Comparison of ENCODE assay signal across 8 mouse cellular contexts in the genomic region with DNA sequence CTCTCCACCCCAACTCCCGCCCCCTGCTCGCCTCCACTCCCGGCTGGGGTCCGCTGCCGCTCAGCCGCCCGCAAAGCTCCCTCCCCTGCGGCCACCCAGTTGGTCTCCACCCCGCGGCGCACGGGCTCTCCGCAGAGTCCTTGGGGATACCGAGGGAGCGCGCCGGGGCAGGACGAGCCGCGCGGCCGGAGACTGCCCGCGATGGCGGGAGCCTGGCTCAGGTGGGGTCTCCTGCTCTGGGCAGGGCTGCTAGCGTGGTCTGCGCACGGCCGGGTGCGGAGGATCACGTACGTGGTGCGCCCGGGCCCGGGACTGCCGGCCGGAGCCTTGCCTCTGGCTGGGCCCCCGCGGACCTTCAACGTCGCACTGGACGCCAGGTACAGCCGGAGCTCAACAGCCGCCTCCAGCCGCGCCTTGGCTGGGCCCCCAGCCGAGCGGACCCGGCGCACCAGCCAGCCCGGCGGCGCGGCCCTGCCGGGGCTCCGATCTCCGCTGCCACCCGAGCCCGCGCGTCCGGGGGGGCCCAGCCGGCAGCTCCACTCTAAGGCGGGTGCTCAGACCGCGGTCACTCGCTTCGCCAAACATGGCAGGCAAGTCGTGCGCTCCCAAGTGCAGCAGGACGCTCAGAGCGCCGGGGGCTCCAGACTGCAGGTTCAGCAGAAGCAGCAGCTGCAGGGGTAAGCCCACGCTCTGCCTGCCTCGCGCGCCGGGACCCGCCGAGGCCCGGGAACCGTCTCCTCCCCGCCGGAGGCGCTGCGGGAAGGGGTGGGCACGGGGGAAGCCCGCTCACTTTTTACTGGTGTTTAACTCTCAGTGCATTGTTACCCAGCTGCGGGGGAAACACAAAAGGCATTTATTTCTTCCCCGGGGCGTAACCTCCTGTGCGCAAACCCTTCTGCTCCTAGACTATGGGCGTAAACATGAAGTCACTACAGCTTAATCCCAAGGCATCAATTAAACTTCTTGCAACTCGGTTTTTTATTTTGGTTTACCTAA. TPM values are rescaled to one million over a fixed set of nuclear protein-coding genes. Genes with fewer than 3 reads are reported as not detected.
A peak's percentile ranks its signal among the peaks of the same experiment; 100 is the strongest.
DNase-seq lines count a peak whose midpoint lies in the region; ATAC-seq lines count a peak whose summit lies in the region.

No protein-coding gene starts in this region.

- H3K27me3 ChIP-seq in embryonic facial prominence, embryonic 14.5 days (replicated peaks; ENCODE audit: control insufficient read depth, insufficient read depth, low read length) = no peaks in the 10 kb centered on the region
- no peaks in the 10 kb centered on the region for H3K27me3 ChIP-seq in heart, embryonic 15.5 days

- ATAC-seq in embryonic facial prominence, embryonic 14.5 days (ENCODE audit: low read depth) = peak; percentile 75
- ATAC-seq in heart, embryonic 15.5 days (replicated peaks; ENCODE audit: insufficient number of reproducible peaks, insufficient read depth, low FRiP score, low read depth) = peak; percentile 70

- H3K36me3 ChIP-seq in embryonic facial prominence, embryonic 14.5 days (ENCODE audit: control insufficient read depth, insufficient read depth, low read length) = no peaks in the 10 kb centered on the region
- peaks cover 4% of the 10 kb centered on the region; the same call in 1 of the 2 replicates for H3K36me3 ChIP-seq in heart, embryonic 15.5 days

- peak overlapping the region; percentile 88 for H3K9ac ChIP-seq in embryonic facial prominence, embryonic 14.5 days (ENCODE audit: low read depth, low read length)
- peak overlapping the region; percentile 86 for H3K9ac ChIP-seq in heart, embryonic 15.5 days

- peak overlapping the region; percentile 92 for H3K4me3 ChIP-seq in embryonic facial prominence, embryonic 14.5 days (ENCODE audit: low read depth, low read length)
- peak overlapping the region; percentile 86 for H3K4me3 ChIP-seq in heart, embryonic 15.5 days

- H3K27ac ChIP-seq in embryonic facial prominence, embryonic 14.5 days (replicated peaks; ENCODE audit: low read depth, low read length) = peak overlapping the region; percentile 94
- peak overlapping the region; percentile 94 for H3K27ac ChIP-seq in heart, embryonic 15.5 days

- H3K4me1 ChIP-seq in embryonic facial prominence, embryonic 14.5 days (ENCODE audit: control insufficient read depth, insufficient read depth, low read length) = peaks cover 8% of the 10 kb centered on the region
- H3K4me1 ChIP-seq in heart, embryonic 15.5 days (replicated peaks) = peaks cover 22% of the 10 kb centered on the region

- DNase-seq in spleen, postnatal 4 days (ENCODE audit: low spot score in 2 of 2) = peak; percentile 30 to 69
- no peak for DNase-seq in spleen, postnatal 36 days (ENCODE audit: low spot score in 2 of 2)
- peak; percentile 80 for DNase-seq in embryonic facial prominence, embryonic 14.5 days (ENCODE audit: low spot score)
- DNase-seq in kidney, postnatal 25 days = peak; percentile 34 to 57
- peak; percentile 56 for DNase-seq in lung, postnatal 10 days
- DNase-seq in retina, embryonic 14.5 days (ENCODE audit: low spot score) = peak; percentile 65
- DNase-seq in yolk sac, embryonic 10.5 days (ENCODE audit: low spot score) = peak; percentile 60

- H3K9me3 ChIP-seq in embryonic facial prominence, embryonic 14.5 days (ENCODE audit: control insufficient read depth, low read length) = no peaks in the 10 kb centered on the region
- H3K9me3 ChIP-seq in heart, embryonic 15.5 days (replicated peaks) = no peaks in the 10 kb centered on the region

- 1% methylated on average over 22 of the region's 94 CpGs for WGBS in embryonic facial prominence, embryonic 14.5 days
- under 1% methylated on average over 94 of the region's 94 CpGs for WGBS in heart, embryonic 15.5 days

- H3K4me2 ChIP-seq in embryonic facial prominence, embryonic 14.5 days (ENCODE audit: low read depth, low read length) = peak overlapping the region; percentile 87
- peak overlapping the region; percentile 94 for H3K4me2 ChIP-seq in heart, embryonic 15.5 days

RNA-seq across cellular contexts. Expression of gene Ltbp1, which starts 0.6 kb away (rescaled TPM):
- polyA plus RNA-seq in embryonic facial prominence, embryonic 14.5 days (2014; fragmentation: Nextera tagmentation; extraction: Ambion mirVana) = 53.9 and 60.7 TPM in 2 replicates
- 19.6 and 28.9 TPM in 2 replicates for polyA plus RNA-seq in heart, embryonic 15.5 days (2015; fragmentation: Nextera tagmentation; extraction: Ambion mirVana)

Comparison
In these comparisons a context has a peak if more than half of its experiments do, and no peak if none do; other contexts are left out.
1. DNase-seq: peak in spleen, postnatal 4 days (2 of 2), embryonic facial prominence, embryonic 14.5 days (single experiment), kidney, postnatal 25 days (2 of 2), lung, postnatal 10 days (single experiment), retina, embryonic 14.5 days (single experiment) and yolk sac, embryonic 10.5 days (single experiment); none in spleen, postnatal 36 days (0 of 2).